Mouse (Mus musculus) kidney, adult 9 months (tissue): ENCODE measurements around the gene Eif4g3.

Source experiments
- DNase-seq: peaks from one replicate; pipeline ENCODE4 v3.0.0; 2022

Gene Eif4g3

GRCm38 (mm10) chr4:138108541-138108940, 115.7 kb downstream of the Eif4g3 start:
- DNase-seq: peak; percentile 61

GRCm38 (mm10) chr4:138109332-138109731, 116.5 kb downstream of the Eif4g3 start:
- DNase-seq: peak; percentile 83

GRCm38 (mm10) chr4:138111858-138112257, 119.0 kb downstream of the Eif4g3 start:
- DNase-seq: peak; percentile 16

GRCm38 (mm10) chr4:138119740-138120139, 126.9 kb downstream of the Eif4g3 start:
- peak; percentile 33 for DNase-seq

- DNase-seq: no peak
Measured at GRCm38 (mm10) chr4:138124046-138124445, 131.2 kb downstream of the Eif4g3 start.

- no peak for DNase-seq
Measured at GRCm38 (mm10) chr4:138127371-138127770, 134.5 kb downstream of the Eif4g3 start.

GRCm38 (mm10) chr4:138127781-138128180, 135.0 kb downstream of the Eif4g3 start:
- DNase-seq: no peak

GRCm38 (mm10) chr4:138130149-138130548, 137.3 kb downstream of the Eif4g3 start:
- DNase-seq: no peak

GRCm38 (mm10) chr4:138131226-138131625, 138.4 kb downstream of the Eif4g3 start:
- no peak for DNase-seq

GRCm38 (mm10) chr4:138131716-138132115, 138.9 kb downstream of the Eif4g3 start:
- no peak for DNase-seq

GRCm38 (mm10) chr4:138133360-138133759, 140.5 kb downstream of the Eif4g3 start:
- no peak for DNase-seq

- DNase-seq: no peak
Measured at GRCm38 (mm10) chr4:138137336-138137735, 144.5 kb downstream of the Eif4g3 start.

- no peak for DNase-seq
Measured at GRCm38 (mm10) chr4:138137804-138138203, 145.0 kb downstream of the Eif4g3 start.

GRCm38 (mm10) chr4:138138219-138138618, 145.4 kb downstream of the Eif4g3 start:
- DNase-seq: no peak

- DNase-seq: no peak
Measured at GRCm38 (mm10) chr4:138141358-138141757, 148.5 kb downstream of the Eif4g3 start.

GRCm38 (mm10) chr4:138147176-138147575, 154.4 kb downstream of the Eif4g3 start:
- DNase-seq: no peak

GRCm38 (mm10) chr4:138149977-138150376, 157.2 kb downstream of the Eif4g3 start:
- no peak for DNase-seq

- DNase-seq: peak; percentile 57
Measured at GRCm38 (mm10) chr4:138151226-138151625, 158.4 kb downstream of the Eif4g3 start.

- peak; percentile 43 for DNase-seq
Measured at GRCm38 (mm10) chr4:138153980-138154379, 161.2 kb downstream of the Eif4g3 start.

- DNase-seq: no peak
Measured at GRCm38 (mm10) chr4:138160918-138161317, 168.1 kb downstream of the Eif4g3 start.

GRCm38 (mm10) chr4:138161550-138161949, 168.7 kb downstream of the Eif4g3 start:
- no peak for DNase-seq

GRCm38 (mm10) chr4:138163836-138164235, 171.0 kb downstream of the Eif4g3 start:
- DNase-seq: no peak

- DNase-seq: no peak
Measured at GRCm38 (mm10) chr4:138164860-138165259, 172.0 kb downstream of the Eif4g3 start.

- no peak for DNase-seq
Measured at GRCm38 (mm10) chr4:138166519-138166918, 173.7 kb downstream of the Eif4g3 start.

- DNase-seq: no peak
Measured at GRCm38 (mm10) chr4:138168162-138168561, 175.3 kb downstream of the Eif4g3 start.

- no peak for DNase-seq
Measured at GRCm38 (mm10) chr4:138169420-138169819, 176.6 kb downstream of the Eif4g3 start.
